Mouse (Mus musculus) ES-E14 (cell line): Measurements from ENCODE around the gene Rnft2. TPM values are rescaled to one million over a fixed set of nuclear protein-coding genes. Genes with fewer than 3 reads are reported as not detected.

Source experiments
- DNase-seq: peaks from one replicate; pipeline ENCODE4 v3.0.0-alpha.2; 2013; ENCODE audit warnings: low read depth, low spot score
- H3K27ac ChIP-seq: 2 replicates; pipeline ENCODE4 v1.5.1; 2012; ENCODE audit warnings: low read depth, mild to moderate bottlenecking, low read length, moderate library complexity, mixed read lengths; ENCODE audit not compliant: poor library complexity, insufficient read depth, severe bottlenecking
- H3K36me3 ChIP-seq: 2 replicates; pipeline ENCODE4 v1.6.1; 2012; ENCODE audit warnings: mild to moderate bottlenecking, low read length, moderate library complexity, mixed read lengths; ENCODE audit not compliant: control insufficient read depth, poor library complexity, insufficient read depth, severe bottlenecking
- H3K4me1 ChIP-seq, 2 experiments: fragments of 150-350 bp in 1 of 2; sonication (generic) in 1 of 2; 2 replicates each; pipeline ENCODE4 v1.6.1; 2012; ENCODE audit warnings: low read length in 2 of 2, mild to moderate bottlenecking in 1 of 2, mixed read lengths in 1 of 2; ENCODE audit not compliant: control insufficient read depth in 2 of 2, insufficient read depth in 2 of 2, poor library complexity in 1 of 2
- H3K4me3 ChIP-seq, 2 experiments: fragments of 150-350 bp in 1 of 2; sonication (generic) in 1 of 2; 2 replicates each; pipeline ENCODE4 v1.5.1; 2012; ENCODE audit warnings: low read length in 2 of 2, low read depth in 1 of 2, mild to moderate bottlenecking in 1 of 2, mixed read lengths in 1 of 2; ENCODE audit not compliant: insufficient read depth in 1 of 2, poor library complexity in 1 of 2, severe bottlenecking in 1 of 2
- H3K9ac ChIP-seq: 2 replicates; pipeline ENCODE4 v1.6.1; 2012; ENCODE audit warnings: low read depth, mild to moderate bottlenecking, low read length, mixed read lengths; ENCODE audit not compliant: poor library complexity, insufficient read depth, severe bottlenecking
- H3K9me3 ChIP-seq: fragments of 150-350 bp; sonication (generic); 2 replicates; pipeline ENCODE4 v1.6.1; 2012; ENCODE audit warnings: low read depth, mild to moderate bottlenecking, low read length; ENCODE audit not compliant: control insufficient read depth, insufficient read depth
- CHD2 ChIP-seq: IDR thresholded peaks from 2 replicates; pipeline ENCODE4 v1.6.1; 2014; ENCODE audit warnings: mild to moderate bottlenecking, low read depth, low read length, inconsistent platforms
- HCFC1 ChIP-seq: IDR thresholded peaks from 2 replicates; pipeline ENCODE4 v1.6.1; 2012; ENCODE audit warnings: low read length, inconsistent platforms, borderline replicate concordance; ENCODE audit not compliant: insufficient read depth
- MAFK ChIP-seq: IDR thresholded peaks from 2 replicates; pipeline ENCODE4 v1.6.1; 2014; ENCODE audit warnings: mild to moderate bottlenecking, low read depth, low read length, inconsistent platforms; ENCODE audit not compliant: insufficient read depth
- ZC3H11A ChIP-seq: IDR thresholded peaks from 2 replicates; pipeline ENCODE4 v1.6.1; 2012; ENCODE audit warnings: low read depth, mild to moderate bottlenecking, inconsistent platforms, low read length, borderline replicate concordance
- ZNF384 ChIP-seq: IDR thresholded peaks from 2 replicates; pipeline ENCODE4 v1.6.1; 2012; ENCODE audit warnings: low read depth, low read length, inconsistent platforms
- in situ Hi-C, 2 experiments: fragments of 600-800 bp; cut with MboI; formaldehyde crosslinking; loops; one replicate each; pipeline ENCODE4 v1.15.1; 2025; ENCODE audit warnings: low sequenced_read_pairs in 2 of 2, inconsistent platforms in 1 of 2; ENCODE audit not compliant: unreplicated experiment in 2 of 2
- total RNA-seq: library from RNA; depleted of rRNA; stranded (reverse); fragments of 300-350 nt; gene quantifications from 2 replicates; pipeline ENCODE4 v1.2.3, GENCODE M21; 2012; rRNA removed

The Rnft2 gene
- total RNA-seq = 7.9 and 13.4 TPM in 2 replicates

DNA sequence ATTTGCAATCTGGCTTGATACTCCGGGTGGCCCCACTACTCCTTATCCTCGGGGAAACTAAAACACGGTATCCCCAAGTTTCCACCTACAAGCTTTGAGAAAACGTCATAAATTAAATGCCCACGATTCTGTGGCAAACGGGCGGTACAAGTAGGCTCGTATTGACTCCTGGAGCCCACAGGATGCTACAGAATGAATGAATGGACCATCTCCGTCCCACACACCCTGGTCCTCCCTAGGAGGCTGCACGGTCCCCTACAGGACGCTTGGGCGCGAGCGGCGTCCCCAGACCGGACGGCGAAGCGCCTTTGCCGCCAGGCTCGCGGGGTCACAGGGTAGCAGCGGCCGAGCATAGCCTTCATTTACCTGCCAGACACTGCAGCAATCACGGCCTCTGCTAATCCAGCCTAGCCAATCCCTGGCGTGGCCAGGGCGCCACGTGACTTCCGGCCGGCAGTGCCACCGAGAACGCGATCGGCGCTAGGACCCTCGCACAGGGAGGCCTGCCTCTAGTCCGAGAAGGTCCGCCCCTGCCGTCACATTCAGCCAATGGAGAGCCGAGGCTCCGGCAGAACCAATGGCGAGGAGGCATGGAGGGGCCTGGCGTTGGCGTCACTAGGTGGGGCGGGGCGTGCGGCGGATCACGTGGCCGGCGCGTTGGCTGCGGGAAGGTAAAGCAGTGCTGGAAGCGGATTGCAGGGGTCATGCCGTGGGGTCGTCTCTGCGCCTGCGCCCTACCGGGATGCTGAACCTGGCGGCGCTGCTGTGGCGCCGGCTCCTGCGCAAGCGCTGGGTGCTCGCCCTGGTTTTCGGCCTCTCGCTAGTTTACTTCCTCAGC lies at the start of gene Rnft2, which contains the start of gene 2410131K14Rik:
TSS of gene Rnft2 (minus strand) at position 511 of the 838 bp plus-strand sequence.
TSS of gene 2410131K14Rik (plus strand) at position 622 of the 838 bp plus-strand sequence.
- H3K36me3 ChIP-seq = peaks cover 5% of the 10 kb centered on the region; the same call in 1 of the 2 replicates
- DNase-seq = peak; percentile 98
- peak within 1 kb of the TSS; percentile 86 for H3K9ac ChIP-seq
- H3K9me3 ChIP-seq = no peaks in the 10 kb centered on the region
- H3K4me3 ChIP-seq = peak within 1 kb of the TSS; percentile 74 to 83
- TF ChIP-seq ZC3H11A (no peak), MAFK (no peak), HCFC1 (no peak; the same call in 1 of the 2 replicates), ZNF384 (no peak), CHD2 (no peak)
- H3K4me1 ChIP-seq = no peaks in the 10 kb centered on the region
- H3K27ac ChIP-seq = 0 out of 2 replicates have a peak within 1 kb of the TSS, but pooled peaks have one; percentile 4
- in situ Hi-C loops = no loop called here

DNA sequence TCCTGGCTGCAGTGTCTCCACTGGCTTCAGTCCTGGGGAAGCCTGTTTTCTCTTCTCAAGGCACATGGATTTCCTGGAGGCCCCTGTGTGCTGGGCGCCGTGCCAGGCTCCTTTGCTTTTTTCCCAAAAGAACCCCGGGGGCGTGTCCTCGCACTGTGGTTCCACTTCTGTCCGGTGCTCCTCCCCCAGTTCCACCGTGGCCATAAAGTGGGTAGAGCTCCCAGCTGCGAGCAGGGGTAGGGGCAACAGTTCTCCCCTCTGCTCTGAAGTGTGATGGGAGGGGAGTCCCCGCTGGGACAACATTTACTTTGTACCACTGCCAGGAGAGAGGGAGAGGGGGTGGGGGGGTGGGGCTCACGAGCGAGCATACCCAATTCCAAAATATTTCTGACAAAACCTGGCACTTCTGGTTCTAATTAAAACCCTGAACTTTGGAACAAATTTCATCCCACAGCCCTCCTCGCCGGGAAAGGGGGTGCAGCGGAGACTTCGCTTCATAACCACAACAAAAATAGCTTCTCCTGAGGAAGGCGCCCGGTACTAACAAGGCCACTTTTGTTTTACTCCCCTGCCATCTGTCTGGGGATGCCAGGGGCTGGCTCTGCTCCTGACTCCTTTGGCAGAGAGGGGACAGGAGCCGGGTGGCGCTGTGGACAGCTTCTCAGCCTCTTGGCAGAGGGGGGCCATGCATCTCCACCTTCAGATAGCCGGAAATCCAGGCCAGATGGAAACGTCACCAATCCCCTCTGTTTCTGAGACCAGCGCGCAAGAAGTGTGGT lies 49.4 kb upstream of the Rnft2 start:
- H3K9ac ChIP-seq = no peak overlapping the region
- H3K4me3 ChIP-seq = no peak overlapping the region
- no peak for TF ChIP-seq MAFK
- no peak for TF ChIP-seq ZC3H11A
- TF ChIP-seq HCFC1 = no peak
- TF ChIP-seq ZNF384 = 0 out of 2 replicates have a peak, but pooled peaks have one; percentile 5
- no peak for TF ChIP-seq CHD2
- H3K9me3 ChIP-seq = no peaks in the 10 kb centered on the region
- no peak overlapping the region for H3K27ac ChIP-seq
- no peak for DNase-seq
- in situ Hi-C loops = no loop called here
- H3K4me1 ChIP-seq = peaks cover 2 to 6% of the 10 kb centered on the region in 2 experiments; a peak in 3 of 4 replicates
- no peaks in the 10 kb centered on the region for H3K36me3 ChIP-seq

DNA sequence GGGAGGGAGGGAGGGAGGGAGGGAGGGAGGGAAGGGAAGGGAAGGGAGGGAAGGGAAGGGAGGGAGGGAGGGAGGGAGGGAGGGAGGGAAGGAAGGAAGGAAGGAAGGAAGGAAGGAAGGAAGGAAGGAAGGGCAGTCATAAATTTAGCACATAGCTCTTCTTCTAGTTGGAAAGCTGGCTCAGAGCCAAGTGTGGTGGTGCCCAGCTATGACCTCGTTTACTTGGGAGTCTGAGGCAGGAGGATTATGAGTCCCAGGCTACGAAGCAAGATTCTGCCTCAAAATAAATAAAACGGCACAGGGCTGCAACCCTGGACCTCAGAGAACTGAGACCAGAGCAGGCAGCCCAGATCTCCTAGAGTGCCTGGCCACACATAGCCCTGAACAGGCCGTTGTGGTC lies 47.6 kb upstream of the Rnft2 start:
- in situ Hi-C loops = no loop called here
- no peaks in the 10 kb centered on the region for H3K9me3 ChIP-seq
- H3K9ac ChIP-seq = no peak overlapping the region
- peaks cover 2 to 4% of the 10 kb centered on the region in 2 experiments; a peak in 2 of 4 replicates for H3K4me1 ChIP-seq
- no peak for DNase-seq
- no peaks in the 10 kb centered on the region for H3K36me3 ChIP-seq
- no peak overlapping the region for H3K27ac ChIP-seq
- H3K4me3 ChIP-seq = no peak overlapping the region
- TF ChIP-seq HCFC1 (no peak), CHD2 (no peak), ZNF384 (no peak), MAFK (no peak), ZC3H11A (no peak)

DNA sequence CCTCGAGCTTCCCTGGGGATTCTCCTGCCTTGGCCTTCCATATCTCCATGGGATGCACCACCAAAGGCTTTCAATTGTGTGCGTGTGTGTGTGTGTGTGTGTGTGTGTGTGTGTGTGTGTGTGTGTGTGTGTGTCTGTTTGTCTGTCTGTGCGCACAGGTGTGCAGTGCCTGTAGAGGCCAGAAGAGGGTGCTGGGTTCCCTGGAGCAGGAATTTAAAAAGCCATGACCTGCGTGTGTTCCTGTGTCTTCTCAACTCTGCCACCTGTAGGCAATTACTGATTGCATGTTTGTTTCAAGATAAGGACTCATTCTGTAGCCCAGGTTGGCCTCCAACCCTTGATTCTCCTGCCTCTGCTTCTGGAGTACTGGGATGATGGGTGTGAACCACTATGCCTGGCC lies 46.5 kb upstream of the Rnft2 start:
- Histone ChIP-seq H3K4me1 (peaks cover 2% of the 10 kb centered on the region in 2 experiments; a peak in 1 of 4 replicates), H3K36me3 (no peaks in the 10 kb centered on the region), H3K27ac (no peak overlapping the region), H3K9me3 (no peaks in the 10 kb centered on the region), H3K4me3 (no peak overlapping the region), H3K9ac (no peak overlapping the region)
- TF ChIP-seq HCFC1 = no peak
- TF ChIP-seq ZC3H11A = peak; percentile 83
- in situ Hi-C loops = no loop called here
- DNase-seq = peak; percentile 40
